Mouse (Mus musculus): ENCODE measurements around the gene Cog1. TPM values are rescaled to one million over a fixed set of nuclear protein-coding genes. Genes with fewer than 3 reads are reported as not detected.

Cog1 gene
- total and polyA plus RNA-seq, 3 experiments = 29.4 to 113 (median 37.4) TPM

DNA sequence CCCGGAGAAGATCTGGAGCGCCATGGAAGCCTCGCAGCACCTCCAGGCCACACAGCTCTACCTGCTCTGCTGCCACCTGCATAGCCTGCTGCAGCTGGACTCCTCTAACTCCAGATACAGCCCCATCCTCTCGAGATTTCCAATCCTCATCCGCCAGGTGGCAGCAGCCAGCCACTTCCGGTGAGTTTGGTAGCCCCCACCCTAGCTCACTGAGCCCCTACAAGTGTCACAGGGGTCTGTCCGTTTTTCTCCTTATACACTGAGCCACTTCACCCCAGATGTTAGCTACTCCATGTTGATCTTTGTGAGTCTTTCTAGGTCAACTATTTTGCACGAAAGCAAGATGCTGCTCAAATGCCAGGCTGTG lies 2.9 kb downstream of the Cog1 start:
- Histone ChIP-seq H3K9me3 (replicated peaks; ENCODE audit: insufficient read depth, low read length) (no peaks in the 10 kb centered on the region), H3K79me2 (ENCODE audit: control insufficient read depth, insufficient read depth, low read length, poor library complexity) (peaks cover 11% of the 10 kb centered on the region), H3K27me3 (ENCODE audit: control insufficient read depth in 1 of 2, insufficient read depth in 2 of 2, low read length in 2 of 2) (no peaks in the 10 kb centered on the region), H3K36me3 (ENCODE audit: control insufficient read depth in 1 of 2, insufficient read depth in 2 of 2, low read length in 2 of 2) (peaks cover 9 to 18% of the 10 kb centered on the region in 2 experiments; a peak in 3 of 4 replicates), H3K4me1 (ENCODE audit: control insufficient read depth in 1 of 2, insufficient read depth in 2 of 2, low read length in 2 of 2) (peaks cover 7 to 24% of the 10 kb centered on the region in 2 experiments), H3K27ac (ENCODE audit: control insufficient read depth, low read depth, low read length) (no peak overlapping the region), H3K9ac (ENCODE audit: control insufficient read depth, low read depth, low read length, poor library complexity, severe bottlenecking) (no peak overlapping the region), H3K4me3 (ENCODE audit: control insufficient read depth in 1 of 2, insufficient read depth in 1 of 2, low read depth in 2 of 2, low read length in 2 of 2) (no peak overlapping the region)
- TF ChIP-seq ZNF384 (IDR thresholded peaks at IDR 0.05; ENCODE audit: low read depth, low read length) (no peak), POLR2A (IDR thresholded peaks at IDR 0.05; ENCODE audit: control insufficient read depth in 1 of 2, insufficient read depth in 1 of 2, low read depth in 1 of 2, low read length in 2 of 2, poor library complexity in 1 of 2) (no peak), CTCF (IDR thresholded peaks at IDR 0.05 in 2 of 3, conservative IDR thresholded peaks at IDR 0.05 in 1 of 3; ENCODE audit: control insufficient read depth in 1 of 3, insufficient read depth in 1 of 3, low read depth in 2 of 3, low read length in 3 of 3, poor library complexity in 1 of 3, severe bottlenecking in 1 of 3) (peak in 2 of 3 experiments; percentile 18 to 47; a peak in 4 of 6 replicates)
- no peak for DNase-seq (ENCODE audit: low read depth, low spot score)

DNA sequence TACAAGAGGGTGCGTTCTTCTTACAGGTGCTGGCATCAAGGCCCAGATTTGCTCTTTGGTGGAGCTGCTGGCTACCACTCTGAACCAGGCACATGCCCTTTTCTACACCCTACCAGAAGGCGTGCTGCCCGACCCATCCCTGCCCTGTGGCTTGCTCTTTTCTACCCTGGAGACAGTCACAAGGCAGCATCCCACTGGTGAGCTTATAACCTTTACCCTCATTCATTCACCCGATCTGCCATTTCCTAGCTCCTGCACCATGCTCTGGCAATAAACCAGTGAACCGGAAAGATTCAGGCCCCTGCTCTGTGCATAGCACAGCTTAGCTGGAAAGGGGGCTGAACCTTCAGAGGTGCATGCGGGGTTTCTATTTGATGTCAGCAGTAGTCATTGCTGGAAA lies 3.5 kb downstream of the Cog1 start:
- no peak overlapping the region for H3K27ac ChIP-seq (ENCODE audit: control insufficient read depth, low read depth, low read length)
- no peak for TF ChIP-seq RCOR1 (IDR thresholded peaks at IDR 0.05; ENCODE audit: low read depth, low read length)
- no peak for TF ChIP-seq USF2 (IDR thresholded peaks at IDR 0.05; ENCODE audit: borderline replicate concordance in 1 of 2, insufficient read depth in 1 of 2, low read depth in 1 of 2, low read length in 2 of 2)
- TF ChIP-seq BHLHE40 (IDR thresholded peaks at IDR 0.05; ENCODE audit: borderline replicate concordance, low read depth, low read length) = no peak
- TF ChIP-seq CTCF (IDR thresholded peaks at IDR 0.05 in 2 of 3, conservative IDR thresholded peaks at IDR 0.05 in 1 of 3; ENCODE audit: control insufficient read depth in 1 of 3, insufficient read depth in 1 of 3, low read depth in 2 of 3, low read length in 3 of 3, poor library complexity in 1 of 3, severe bottlenecking in 1 of 3) = no peak
- TF ChIP-seq NELFE (IDR thresholded peaks at IDR 0.05; ENCODE audit: low read depth, low read length) = no peak
- no peak for TF ChIP-seq GABPA (IDR thresholded peaks at IDR 0.05; ENCODE audit: low read depth, low read length)
- TF ChIP-seq SMC3 (IDR thresholded peaks at IDR 0.05; ENCODE audit: low read depth, low read length) = no peak
- no peak for TF ChIP-seq JUND (IDR thresholded peaks at IDR 0.05; ENCODE audit: low read depth, low read length)
- no peak for TF ChIP-seq ZKSCAN1 (IDR thresholded peaks at IDR 0.05; ENCODE audit: low read depth, low read length)
- no peak for TF ChIP-seq MAFK (IDR thresholded peaks at IDR 0.05; ENCODE audit: borderline replicate concordance, low read depth, low read length)
- TF ChIP-seq MYC (IDR thresholded peaks at IDR 0.05; ENCODE audit: low read depth, low read length) = no peak
- TF ChIP-seq TBP (IDR thresholded peaks at IDR 0.05; ENCODE audit: low read depth, low read length) = no peak
- no peak for TF ChIP-seq MAZ (IDR thresholded peaks at IDR 0.05; ENCODE audit: low read depth, low read length)
- no peak for TF ChIP-seq NRF1 (IDR thresholded peaks at IDR 0.05; ENCODE audit: insufficient read depth, low read depth, low read length, poor library complexity, severe bottlenecking)
- no peak for TF ChIP-seq HCFC1 (IDR thresholded peaks at IDR 0.05; ENCODE audit: low read depth, low read length)
- no peak for TF ChIP-seq POLR2AphosphoS5 (IDR thresholded peaks at IDR 0.05; ENCODE audit: borderline replicate concordance, low read depth, low read length)
- no peak for TF ChIP-seq TAL1 (IDR thresholded peaks at IDR 0.05; ENCODE audit: low read length)
- no peak for TF ChIP-seq TCF12 (IDR thresholded peaks at IDR 0.05; ENCODE audit: low read depth, low read length)
- no peak for TF ChIP-seq MXI1 (IDR thresholded peaks at IDR 0.05; ENCODE audit: low read depth, low read length)
- TF ChIP-seq EP300 (IDR thresholded peaks at IDR 0.05; ENCODE audit: low read depth in 1 of 2, low read length in 2 of 2) = no peak
- H3K27me3 ChIP-seq (ENCODE audit: control insufficient read depth in 1 of 2, insufficient read depth in 2 of 2, low read length in 2 of 2) = no peaks in the 10 kb centered on the region
- no peak for DNase-seq (ENCODE audit: low read depth, low spot score)
- peaks cover 12 to 18% of the 10 kb centered on the region in 2 experiments; a peak in 3 of 4 replicates for H3K36me3 ChIP-seq (ENCODE audit: control insufficient read depth in 1 of 2, insufficient read depth in 2 of 2, low read length in 2 of 2)
- H3K4me3 ChIP-seq (ENCODE audit: control insufficient read depth in 1 of 2, insufficient read depth in 1 of 2, low read depth in 2 of 2, low read length in 2 of 2) = no peak overlapping the region
- no peaks in the 10 kb centered on the region for H3K9me3 ChIP-seq (replicated peaks; ENCODE audit: insufficient read depth, low read length)
- H3K4me1 ChIP-seq (ENCODE audit: control insufficient read depth in 1 of 2, insufficient read depth in 2 of 2, low read length in 2 of 2) = peaks cover 7 to 24% of the 10 kb centered on the region in 2 experiments
- no peak overlapping the region for H3K9ac ChIP-seq (ENCODE audit: control insufficient read depth, low read depth, low read length, poor library complexity, severe bottlenecking)
- H3K79me2 ChIP-seq (ENCODE audit: control insufficient read depth, insufficient read depth, low read length, poor library complexity) = peaks cover 11% of the 10 kb centered on the region

All from MEL (cell line).